Mouse (Mus musculus) kidney, embryonic 16.5 days (tissue): ENCODE data around the gene Gbp2. TPM values are rescaled to one million over a fixed set of nuclear protein-coding genes. Genes with fewer than 3 reads are reported as not detected.

Experiments used
- ATAC-seq: fragments of 200-750 bp; cut with Nextera tagmentation; 2 replicates; pipeline ENCODE4 v1.8.0; 2017; ENCODE audit warnings: moderate TSS enrichment; ENCODE audit not compliant: low FRiP score, low TSS enrichment
- H3K27ac ChIP-seq: fragments of 300-500 bp; sonication (generic); 2 replicates; pipeline ENCODE4 v1.5.1; 2014; ENCODE audit warnings: low read length
- H3K27me3 ChIP-seq: fragments of 300-500 bp; sonication (generic); 2 replicates; pipeline ENCODE4 v1.6.1; 2014; ENCODE audit warnings: low read length, control low read depth, mixed read lengths; ENCODE audit not compliant: insufficient read depth
- H3K36me3 ChIP-seq: fragments of 300-500 bp; sonication (generic); 2 replicates; pipeline ENCODE4 v1.6.1; 2014; ENCODE audit warnings: low read length, control low read depth, mixed read lengths; ENCODE audit not compliant: insufficient read depth
- H3K4me1 ChIP-seq: fragments of 300-500 bp; sonication (generic); 2 replicates; pipeline ENCODE4 v1.6.1; 2014; ENCODE audit warnings: low read length, control low read depth, mixed read lengths; ENCODE audit not compliant: insufficient read depth
- H3K4me2 ChIP-seq: fragments of 300-500 bp; sonication (generic); replicated peaks from 2 replicates; pipeline ENCODE4 v1.6.1; 2014; ENCODE audit warnings: low read depth, low read length
- H3K4me3 ChIP-seq: fragments of 300-500 bp; sonication (generic); 2 replicates; pipeline ENCODE4 v1.5.1; 2014; ENCODE audit warnings: mild to moderate bottlenecking, low read length
- H3K9ac ChIP-seq: fragments of 300-500 bp; sonication (generic); replicated peaks from 2 replicates; pipeline ENCODE4 v1.6.1; 2014; ENCODE audit warnings: low read length
- H3K9me3 ChIP-seq: fragments of 300-500 bp; sonication (generic); 2 replicates; pipeline ENCODE4 v1.6.1; 2016; ENCODE audit warnings: low read length, control low read depth
- WGBS: fragments of 180-500 bp; shearing (Covaris S2); extraction: QIAGEN DNeasy Blood & Tissue Kit; methylation state at CpG from one replicate; pipeline ENCODE4 v1.1.7; 2014; 5-methylcytosine and 5-hydroxymethylcytosine counted together
- microRNA-seq: library from miRNA; unstranded; fragments of <30 nt; microRNA quantifications from one replicate; pipeline ENCODE4, GENCODE M21; 2016
- polyA plus RNA-seq: library from polyadenylated mRNA; unstranded; fragments of >200 nt; fragmentation: Nextera tagmentation; extraction: Ambion mirVana; gene quantifications from 2 replicates; pipeline ENCODE4 v1.2.1, GENCODE M21; 2015

Gene Gbp2
- polyA plus RNA-seq, 1 experiment from 2014 or later = 1.6 TPM

DNA sequence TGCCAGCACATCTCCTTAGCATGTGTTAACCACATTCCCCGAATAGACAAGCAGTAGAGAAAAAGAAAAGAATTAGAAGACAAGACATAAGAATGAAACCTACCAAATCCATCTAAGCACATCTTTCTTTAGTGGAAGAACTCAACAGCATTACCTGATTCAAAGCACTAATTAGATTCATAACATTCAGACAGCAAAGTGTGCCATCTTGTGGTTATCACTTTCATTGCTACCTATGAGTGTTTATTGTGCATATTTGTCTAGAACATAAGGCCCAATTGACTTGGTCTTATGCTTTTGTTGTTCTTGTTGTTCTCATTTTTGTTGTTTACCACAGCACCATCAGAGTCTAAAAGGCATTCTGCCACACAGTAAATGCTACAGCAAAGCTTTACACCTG, 54.2 kb downstream of the Gbp2 start:
- ATAC-seq = no peak
- H3K36me3 ChIP-seq = no peaks in the 10 kb centered on the region
- no peak overlapping the region for H3K9ac ChIP-seq
- 64% methylated on average over 1 of the region's 1 CpGs for WGBS
- H3K4me1 ChIP-seq = no peaks in the 10 kb centered on the region
- H3K9me3 ChIP-seq = no peaks in the 10 kb centered on the region
- H3K27me3 ChIP-seq = no peaks in the 10 kb centered on the region
- no peak overlapping the region for H3K4me2 ChIP-seq
- no peak overlapping the region for H3K4me3 ChIP-seq
- no peak overlapping the region for H3K27ac ChIP-seq

Small RNAs within 50 kb of the gene (microRNA-seq; reads per million reads assigned to microRNA genes)
- gene Mir6381 = not detected

Other genes starting within 250 kb of the Gbp2 start
- 47.9 and 50.7 TPM in 2 replicates for gene Pdlim5, start 224.9 kb upstream of the Gbp2 start, polyA plus RNA-seq
- gene Gbp5, start 126.6 kb upstream of the Gbp2 start, polyA plus RNA-seq = 0.05 TPM in 1 of 2 replicates, not detected in the other
- gene Gbp7, start 90.3 kb upstream of the Gbp2 start, polyA plus RNA-seq = 2.5 and 3.1 TPM in 2 replicates
- gene Gbp3, start 60.6 kb upstream of the Gbp2 start, polyA plus RNA-seq = 1.3 and 1.8 TPM in 2 replicates
- gene Gbp2b, start 25.8 kb upstream of the Gbp2 start, polyA plus RNA-seq = not detected in 2 replicates
- 24.6 and 28.0 TPM in 2 replicates for gene Kyat3, start 80.4 kb downstream of the Gbp2 start, polyA plus RNA-seq
- 80.8 and 82.9 TPM in 2 replicates for gene Gtf2b, start 144.4 kb downstream of the Gbp2 start, polyA plus RNA-seq